Mouse (Mus musculus) lung, postnatal 0 days (tissue): ENCODE measurements around the gene Pigl. TPM values are rescaled to one million over a fixed set of nuclear protein-coding genes. Genes with fewer than 3 reads are reported as not detected.

Experiments used
- ATAC-seq: fragments of 200-750 bp; cut with Nextera tagmentation; 2 replicates; pipeline ENCODE4 v1.8.0; 2017; ENCODE audit warnings: moderate library complexity
- DNase-seq: peaks from one replicate; pipeline ENCODE4 v3.0.0-alpha.2; 2016; ENCODE audit warnings: low spot score
- H3K27ac ChIP-seq: fragments of 300-500 bp; sonication (generic); 2 replicates; pipeline ENCODE4 v1.5.1; 2014; ENCODE audit warnings: antibody characterized with exemption, mild to moderate bottlenecking, low read length, mixed read lengths
- H3K27me3 ChIP-seq: fragments of 300-500 bp; sonication (generic); replicated peaks from 2 replicates; pipeline ENCODE4 v1.6.1; 2014; ENCODE audit warnings: low read length, mixed read lengths; ENCODE audit not compliant: insufficient read depth
- H3K36me3 ChIP-seq: fragments of 300-500 bp; sonication (generic); 2 replicates; pipeline ENCODE4 v1.6.1; 2014; ENCODE audit warnings: low read length, mixed read lengths; ENCODE audit not compliant: insufficient read depth
- H3K4me1 ChIP-seq: fragments of 300-500 bp; sonication (generic); 2 replicates; pipeline ENCODE4 v1.6.1; 2014; ENCODE audit warnings: antibody characterized with exemption, low read depth, low read length, mixed read lengths; ENCODE audit not compliant: insufficient read depth
- H3K4me2 ChIP-seq: fragments of 300-500 bp; sonication (generic); replicated peaks from 2 replicates; pipeline ENCODE4 v1.6.1; 2014; ENCODE audit warnings: low read depth, mild to moderate bottlenecking, low read length, moderate library complexity, mixed read lengths
- H3K4me3 ChIP-seq: fragments of 300-500 bp; sonication (generic); 2 replicates; pipeline ENCODE4 v1.5.1; 2014; ENCODE audit warnings: low read depth, low read length
- H3K9ac ChIP-seq: fragments of 300-500 bp; sonication (generic); replicated peaks from 2 replicates; pipeline ENCODE4 v1.6.1; 2014; ENCODE audit warnings: low read depth, mild to moderate bottlenecking
- H3K9me3 ChIP-seq: fragments of 300-500 bp; sonication (generic); 2 replicates; pipeline ENCODE4 v1.6.1; 2016; ENCODE audit warnings: low read length, mixed read lengths
- CTCF ChIP-seq: IDR thresholded peaks from 2 replicates; pipeline ENCODE4 v1.5.1; 2016; ENCODE audit warnings: antibody characterized with exemption, mild to moderate bottlenecking
- EP300 ChIP-seq: IDR thresholded peaks from 2 replicates; pipeline ENCODE4 v1.6.1; 2016; ENCODE audit warnings: antibody characterized with exemption, mild to moderate bottlenecking, control low read depth
- WGBS: fragments of 180-500 bp; shearing (Covaris S2); extraction: QIAGEN DNeasy Blood & Tissue Kit; methylation state at CpG from one replicate; pipeline ENCODE4 v1.1.7; 2014; 5-methylcytosine and 5-hydroxymethylcytosine counted together
- polyA plus RNA-seq: library from polyadenylated mRNA; unstranded; fragments of >200 nt; fragmentation: Nextera tagmentation; extraction: Ambion mirVana; gene quantifications from 2 replicates; pipeline ENCODE4 v1.2.1, GENCODE M21; 2015

Gene Pigl
- polyA plus RNA-seq, 1 experiment from 2014 or later: 4.8 TPM

- Histone ChIP-seq H3K4me2 (no peak overlapping the region), H3K4me3 (no peak overlapping the region), H3K27ac (no peak overlapping the region), H3K4me1 (no peaks in the 10 kb centered on the region), H3K9ac (no peak overlapping the region), H3K27me3 (no peaks in the 10 kb centered on the region), H3K36me3 (no peaks in the 10 kb centered on the region), H3K9me3 (no peaks in the 10 kb centered on the region)
- ATAC-seq (no peak), DNase-seq (no peak)
- WGBS: 88% methylated on average over 4 of the region's 4 CpGs
- TF ChIP-seq CTCF: no peak
- TF ChIP-seq EP300: no peak
These were observed 17.9 kb downstream of the Pigl start for GRCm38 (mm10) chr11:62476156-62476555.

- Histone ChIP-seq H3K27ac (no peak overlapping the region), H3K4me3 (no peak overlapping the region), H3K36me3 (no peaks in the 10 kb centered on the region), H3K4me1 (no peaks in the 10 kb centered on the region), H3K9me3 (no peaks in the 10 kb centered on the region), H3K27me3 (no peaks in the 10 kb centered on the region), H3K9ac (no peak overlapping the region), H3K4me2 (no peak overlapping the region)
- WGBS: 53% methylated on average over 6 of the region's 6 CpGs
- DNase-seq (no peak), ATAC-seq (no peak)
- TF ChIP-seq EP300: no peak
These were observed 20.7 kb downstream of the Pigl start for GRCm38 (mm10) chr11:62478931-62479330.

- WGBS: 69% methylated on average over 5 of the region's 5 CpGs
- TF ChIP-seq CTCF (no peak), EP300 (no peak)
- H3K4me1 ChIP-seq: no peaks in the 10 kb centered on the region
- H3K27me3 ChIP-seq: no peaks in the 10 kb centered on the region
- no peaks in the 10 kb centered on the region for H3K36me3 ChIP-seq
- H3K4me2 ChIP-seq: no peak overlapping the region
- ATAC-seq (no peak), DNase-seq (no peak)
- H3K4me3 ChIP-seq: no peak overlapping the region
- H3K9ac ChIP-seq: no peak overlapping the region
- no peaks in the 10 kb centered on the region for H3K9me3 ChIP-seq
- no peak overlapping the region for H3K27ac ChIP-seq
These were observed 21.3 kb downstream of the Pigl start for GRCm38 (mm10) chr11:62479581-62479980.

- Histone ChIP-seq H3K9ac (no peak overlapping the region), H3K36me3 (no peaks in the 10 kb centered on the region), H3K4me3 (no peak overlapping the region), H3K27me3 (no peaks in the 10 kb centered on the region), H3K9me3 (no peaks in the 10 kb centered on the region), H3K4me2 (no peak overlapping the region), H3K4me1 (no peaks in the 10 kb centered on the region), H3K27ac (no peak overlapping the region)
- no peak for TF ChIP-seq CTCF
- TF ChIP-seq EP300: no peak
- DNase-seq: no peak
- WGBS: 79% methylated on average over 1 of the region's 1 CpGs
- ATAC-seq: no peak
These were observed 28.7 kb downstream of the Pigl start for GRCm38 (mm10) chr11:62486949-62487348.

GRCm38 (mm10) chr11:62487540-62488350 lies 29.5 kb downstream of the Pigl start:
- no peak overlapping the region for H3K9ac ChIP-seq
- no peaks in the 10 kb centered on the region for H3K9me3 ChIP-seq
- no peaks in the 10 kb centered on the region for H3K4me1 ChIP-seq
- DNase-seq (no peak), ATAC-seq (no peak)
- H3K4me3 ChIP-seq: no peak overlapping the region
- H3K36me3 ChIP-seq: no peaks in the 10 kb centered on the region
- TF ChIP-seq EP300: no peak
- TF ChIP-seq CTCF: no peak
- no peaks in the 10 kb centered on the region for H3K27me3 ChIP-seq
- no peak overlapping the region for H3K27ac ChIP-seq
- H3K4me2 ChIP-seq: no peak overlapping the region
- 92% methylated on average over 10 of the region's 10 CpGs for WGBS

GRCm38 (mm10) chr11:62493701-62494100 lies 35.4 kb downstream of the Pigl start:
- TF ChIP-seq EP300: no peak
- TF ChIP-seq CTCF: no peak
- no peak overlapping the region for H3K4me3 ChIP-seq
- H3K27ac ChIP-seq: no peak overlapping the region
- DNase-seq (no peak), ATAC-seq (no peak)
- H3K9me3 ChIP-seq: no peaks in the 10 kb centered on the region
- H3K9ac ChIP-seq: no peak overlapping the region
- H3K36me3 ChIP-seq: no peaks in the 10 kb centered on the region
- WGBS: 89% methylated on average over 6 of the region's 6 CpGs
- H3K4me1 ChIP-seq: peaks cover 5% of the 10 kb centered on the region; the same call in 1 of the 2 replicates
- H3K4me2 ChIP-seq: no peak overlapping the region
- no peaks in the 10 kb centered on the region for H3K27me3 ChIP-seq
